Mouse (Mus musculus) lung, postnatal 0 days (tissue): Measurements from ENCODE around the gene 0610009B22Rik. TPM values are rescaled to one million over a fixed set of nuclear protein-coding genes. Genes with fewer than 3 reads are reported as not detected.

ENCODE experiments used
- ATAC-seq: fragments of 200-750 bp; cut with Nextera tagmentation; 2 replicates; pipeline ENCODE4 v1.8.0; 2017; ENCODE audit warnings: moderate library complexity
- DNase-seq: peaks from one replicate; pipeline ENCODE4 v3.0.0-alpha.2; 2016; ENCODE audit warnings: low spot score
- H3K27ac ChIP-seq: fragments of 300-500 bp; sonication (generic); 2 replicates; pipeline ENCODE4 v1.5.1; 2014; ENCODE audit warnings: antibody characterized with exemption, mild to moderate bottlenecking, low read length, mixed read lengths
- H3K27me3 ChIP-seq: fragments of 300-500 bp; sonication (generic); replicated peaks from 2 replicates; pipeline ENCODE4 v1.6.1; 2014; ENCODE audit warnings: low read length, mixed read lengths; ENCODE audit not compliant: insufficient read depth
- H3K36me3 ChIP-seq: fragments of 300-500 bp; sonication (generic); 2 replicates; pipeline ENCODE4 v1.6.1; 2014; ENCODE audit warnings: low read length, mixed read lengths; ENCODE audit not compliant: insufficient read depth
- H3K4me1 ChIP-seq: fragments of 300-500 bp; sonication (generic); 2 replicates; pipeline ENCODE4 v1.6.1; 2014; ENCODE audit warnings: antibody characterized with exemption, low read depth, low read length, mixed read lengths; ENCODE audit not compliant: insufficient read depth
- H3K4me2 ChIP-seq: fragments of 300-500 bp; sonication (generic); replicated peaks from 2 replicates; pipeline ENCODE4 v1.6.1; 2014; ENCODE audit warnings: low read depth, mild to moderate bottlenecking, low read length, moderate library complexity, mixed read lengths
- H3K4me3 ChIP-seq: fragments of 300-500 bp; sonication (generic); 2 replicates; pipeline ENCODE4 v1.5.1; 2014; ENCODE audit warnings: low read depth, low read length
- H3K9ac ChIP-seq: fragments of 300-500 bp; sonication (generic); replicated peaks from 2 replicates; pipeline ENCODE4 v1.6.1; 2014; ENCODE audit warnings: low read depth, mild to moderate bottlenecking
- H3K9me3 ChIP-seq: fragments of 300-500 bp; sonication (generic); 2 replicates; pipeline ENCODE4 v1.6.1; 2016; ENCODE audit warnings: low read length, mixed read lengths
- CTCF ChIP-seq: IDR thresholded peaks from 2 replicates; pipeline ENCODE4 v1.5.1; 2016; ENCODE audit warnings: antibody characterized with exemption, mild to moderate bottlenecking
- EP300 ChIP-seq: IDR thresholded peaks from 2 replicates; pipeline ENCODE4 v1.6.1; 2016; ENCODE audit warnings: antibody characterized with exemption, mild to moderate bottlenecking, control low read depth
- WGBS: fragments of 180-500 bp; shearing (Covaris S2); extraction: QIAGEN DNeasy Blood & Tissue Kit; methylation state at CpG from one replicate; pipeline ENCODE4 v1.1.7; 2014; 5-methylcytosine and 5-hydroxymethylcytosine counted together
- polyA plus RNA-seq: library from polyadenylated mRNA; unstranded; fragments of >200 nt; fragmentation: Nextera tagmentation; extraction: Ambion mirVana; gene quantifications from 2 replicates; pipeline ENCODE4 v1.2.1, GENCODE M21; 2015

The 0610009B22Rik gene
- polyA plus RNA-seq, 1 experiment from 2014 or later = 95.9 TPM

DNA sequence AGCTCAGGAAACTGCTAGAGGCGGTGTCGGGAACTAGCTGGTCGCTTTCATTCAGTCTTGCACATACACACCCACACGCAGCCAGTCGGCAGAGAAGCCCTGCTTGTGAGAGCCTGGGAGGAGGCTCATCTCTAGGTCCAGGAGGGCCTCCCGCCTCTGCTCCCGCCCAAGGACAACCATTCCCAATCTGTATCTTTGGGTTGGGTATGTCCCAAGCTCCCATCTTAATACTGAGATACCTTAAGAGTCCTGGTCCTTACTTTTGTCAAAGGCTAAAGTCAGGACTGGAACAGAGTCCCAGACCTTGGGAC, 38.8 kb downstream of the 0610009B22Rik start:
- ATAC-seq = no peak
- peak; percentile 49 for DNase-seq
- Histone ChIP-seq H3K4me3 (peak overlapping the region; percentile 69), H3K4me1 (peaks cover 8% of the 10 kb centered on the region; the same call in 1 of the 2 replicates), H3K9me3 (no peaks in the 10 kb centered on the region), H3K4me2 (peak overlapping the region; percentile 91), H3K9ac (peak overlapping the region; percentile 74), H3K36me3 (no peaks in the 10 kb centered on the region), H3K27ac (peak overlapping the region; percentile 83), H3K27me3 (no peaks in the 10 kb centered on the region)
- TF ChIP-seq EP300 = no peak
- no peak for TF ChIP-seq CTCF
- 9% methylated on average over 7 of the region's 7 CpGs for WGBS

- TF ChIP-seq EP300 (no peak), CTCF (no peak)
- Histone ChIP-seq H3K36me3 (no peaks in the 10 kb centered on the region), H3K4me2 (peak overlapping the region; percentile 91), H3K27ac (peak overlapping the region; percentile 83), H3K4me1 (peaks cover 8% of the 10 kb centered on the region; the same call in 1 of the 2 replicates), H3K9me3 (no peaks in the 10 kb centered on the region), H3K4me3 (peak overlapping the region; percentile 69), H3K9ac (peak overlapping the region; percentile 74), H3K27me3 (no peaks in the 10 kb centered on the region)
- DNase-seq = no peak
- 37% methylated on average over 11 of the region's 11 CpGs for WGBS
- no peak for ATAC-seq
Measured at GRCm38 (mm10) chr11:51649111-51649888, 39.4 kb downstream of the 0610009B22Rik start.

GRCm38 (mm10) chr11:51648566-51648965, 40.1 kb downstream of the 0610009B22Rik start:
- 17% methylated on average over 3 of the region's 3 CpGs for WGBS
- H3K4me2 ChIP-seq = peak overlapping the region; percentile 91
- H3K4me3 ChIP-seq = peak overlapping the region; percentile 69
- no peaks in the 10 kb centered on the region for H3K9me3 ChIP-seq
- no peaks in the 10 kb centered on the region for H3K36me3 ChIP-seq
- no peak for TF ChIP-seq CTCF
- no peak for TF ChIP-seq EP300
- peak overlapping the region; percentile 83 for H3K27ac ChIP-seq
- ATAC-seq = no peak
- DNase-seq = peak; percentile 53
- H3K4me1 ChIP-seq = peaks cover 8% of the 10 kb centered on the region; the same call in 1 of the 2 replicates
- peak overlapping the region; percentile 74 for H3K9ac ChIP-seq
- H3K27me3 ChIP-seq = no peaks in the 10 kb centered on the region

DNA sequence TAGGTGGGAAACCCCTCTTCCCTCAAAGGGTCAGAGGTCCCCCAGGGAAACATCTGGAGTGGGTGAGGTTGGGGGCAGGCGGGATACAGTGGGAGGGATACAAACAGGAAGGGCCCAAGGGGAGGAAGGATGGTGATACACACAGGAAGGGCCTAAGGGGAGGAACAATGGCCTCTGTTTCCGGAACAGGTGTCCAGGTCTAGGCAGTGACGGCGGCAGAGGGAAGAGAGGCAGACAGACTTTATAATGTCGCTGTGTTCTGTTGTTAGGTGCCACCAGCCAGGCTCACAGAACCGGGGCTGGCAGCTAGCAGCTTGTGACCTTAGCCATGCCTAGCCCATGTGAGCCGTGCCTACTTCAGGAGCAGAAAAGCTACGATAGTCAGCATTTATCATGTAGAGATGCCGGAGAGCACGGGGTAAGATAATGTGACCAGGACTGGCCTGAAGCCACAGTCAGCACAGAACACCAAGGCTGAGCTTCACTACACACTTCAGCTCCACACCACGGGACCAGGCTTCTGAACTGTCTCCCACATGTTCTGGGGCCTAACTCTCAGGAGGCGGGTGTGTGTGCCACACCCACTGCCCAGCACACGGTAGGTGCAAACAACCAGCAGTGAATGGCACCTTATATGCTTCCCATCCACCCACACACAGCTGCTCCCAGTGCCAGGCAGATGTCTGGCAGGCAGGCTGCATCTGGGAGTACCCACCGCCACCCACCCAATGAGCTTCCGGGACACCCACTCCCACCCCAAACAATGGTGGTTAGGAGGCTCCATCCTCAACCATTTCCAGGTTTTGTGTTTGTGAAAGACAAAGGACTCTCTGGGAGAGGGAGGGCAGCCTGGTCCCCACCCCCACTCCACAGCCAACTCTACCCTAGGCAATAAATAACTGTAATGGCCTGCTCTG, 41.7 kb downstream of the 0610009B22Rik start:
- WGBS = 57% methylated on average over 15 of the region's 15 CpGs

GRCm38 (mm10) chr11:51646245-51646644, 42.4 kb downstream of the 0610009B22Rik start:
- Histone ChIP-seq H3K27ac (peak overlapping the region; percentile 84), H3K4me3 (no peak overlapping the region), H3K27me3 (no peaks in the 10 kb centered on the region), H3K4me2 (no peak overlapping the region), H3K9ac (no peak overlapping the region), H3K9me3 (no peaks in the 10 kb centered on the region), H3K4me1 (peaks cover 8% of the 10 kb centered on the region; the same call in 1 of the 2 replicates), H3K36me3 (no peaks in the 10 kb centered on the region)
- DNase-seq (no peak), ATAC-seq (no peak)
- TF ChIP-seq CTCF (no peak), EP300 (no peak)
- WGBS = 65% methylated on average over 7 of the region's 7 CpGs

More for the DNA sequence above, 41.7 kb downstream of the 0610009B22Rik start:
- Histone ChIP-seq H3K9ac (no peak overlapping the region; the same call in 1 of the 2 replicates), H3K4me2 (peak overlapping the region; percentile 91; the same call in 1 of the 2 replicates), H3K4me1 (peaks cover 8% of the 10 kb centered on the region; the same call in 1 of the 2 replicates), H3K36me3 (no peaks in the 10 kb centered on the region), H3K27me3 (no peaks in the 10 kb centered on the region), H3K27ac (peak overlapping the region; percentile 84), H3K9me3 (no peaks in the 10 kb centered on the region), H3K4me3 (peak overlapping the region; percentile 14; the same call in 1 of the 2 replicates)
- peak; percentile 82 for TF ChIP-seq EP300
- TF ChIP-seq CTCF = no peak
- ATAC-seq = peak; percentile 70
- DNase-seq = peak; percentile 63

DNA sequence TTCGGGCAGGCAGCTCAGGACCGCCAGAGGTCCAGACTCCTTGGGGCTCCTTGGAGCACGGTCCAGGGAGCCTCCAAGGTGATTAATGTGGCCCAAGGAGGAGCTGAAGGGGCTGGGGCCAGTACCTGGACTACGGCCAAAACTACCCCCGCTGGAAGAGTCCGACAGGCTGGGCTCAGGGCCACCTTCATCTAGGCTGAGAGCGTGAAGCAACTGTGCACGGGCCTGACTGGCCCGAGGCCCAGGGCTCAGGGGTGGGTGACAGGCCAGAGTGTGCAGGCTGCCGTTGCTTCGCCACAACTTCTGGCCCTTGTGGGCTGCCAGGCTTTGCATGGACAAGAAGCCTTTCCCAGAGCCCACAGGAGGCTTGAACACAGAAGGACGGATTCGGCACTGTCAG, 43.4 kb downstream of the 0610009B22Rik start:
- H3K36me3 ChIP-seq = no peaks in the 10 kb centered on the region
- no peak overlapping the region for H3K9ac ChIP-seq
- no peak overlapping the region for H3K4me3 ChIP-seq
- ATAC-seq (no peak), DNase-seq (peak; percentile 38)
- no peaks in the 10 kb centered on the region for H3K27me3 ChIP-seq
- H3K9me3 ChIP-seq = no peaks in the 10 kb centered on the region
- H3K27ac ChIP-seq = peak overlapping the region; percentile 9; the same call in 1 of the 2 replicates
- no peak overlapping the region for H3K4me2 ChIP-seq
- 43% methylated on average over 13 of the region's 13 CpGs for WGBS
- no peak for TF ChIP-seq CTCF
- TF ChIP-seq EP300 = no peak
- H3K4me1 ChIP-seq = peaks cover 8% of the 10 kb centered on the region
